Mouse (Mus musculus) E14TG2a.4 (cell line): ENCODE data around the gene Rmi1.

Experiments
- CTCF ChIP-seq: conservative IDR thresholded peaks from 2 replicates; pipeline ENCODE4 v1.5.1; 2014; ENCODE audit warnings: low read length
- POU5F1 ChIP-seq: IDR thresholded peaks from 2 replicates; pipeline ENCODE4 v1.6.1; 2014; ENCODE audit warnings: low read length, borderline replicate concordance

- TF ChIP-seq CTCF, result no peak
- TF ChIP-seq POU5F1, result no peak
Measured at GRCm38 (mm10) chr13:58411073-58411472, 9.0 kb downstream of the Rmi1 start.
